Mouse (Mus musculus) gastrocnemius, postnatal 36 days (tissue): ENCODE measurements at regions not wholly inside any gene's neighbourhood (a gene's known extent, or its start where the extent isn't known, plus 50 kb on each side); places are given as distances from the start of the nearest gene placed in this dataset.

Source experiments
- DNase-seq, 2 experiments: peaks; one replicate each; pipeline ENCODE4 v3.0.0; 2022
- intact Hi-C: fragments of 180-260 bp; cut with DNase I; formaldehyde crosslinking; loops from one replicate; pipeline ENCODE4 v1.15.1; 2025

- intact Hi-C loops = no loop called here
- DNase-seq = peak; percentile 57 to 65
These were observed 562.8 kb downstream of the Ccdc171 start for GRCm38 (mm10) chr4:84088166-84088565.

GRCm38 (mm10) chr4:84092509-84092908 is 567.2 kb downstream of the Ccdc171 start:
- no peak for DNase-seq
- intact Hi-C loops = no loop called here

- intact Hi-C loops = no loop called here
- no peak for DNase-seq
These were observed 569.9 kb downstream of the Ccdc171 start for GRCm38 (mm10) chr4:84095237-84095636.

DNA sequence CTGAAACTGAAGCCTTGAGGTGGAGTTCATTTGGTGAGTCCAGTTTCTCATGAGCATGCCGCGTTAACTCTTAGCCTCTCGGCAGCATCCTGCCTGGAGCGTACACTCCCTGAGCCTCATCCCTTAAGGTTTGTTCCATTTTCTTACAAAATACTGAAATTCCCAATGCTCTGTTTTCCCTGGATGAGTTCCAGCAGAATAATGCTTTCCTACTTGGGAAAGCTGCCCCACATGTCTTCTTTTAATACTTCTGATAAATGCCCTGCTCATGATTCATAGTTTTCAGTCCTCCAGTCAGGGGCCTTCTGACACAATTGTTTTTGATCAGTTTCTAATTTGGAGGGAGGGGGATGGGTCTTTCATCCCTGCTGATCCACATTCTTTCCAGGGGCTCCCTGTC is 570.7 kb downstream of the Ccdc171 start:
- no peak for DNase-seq
- intact Hi-C loops = no loop called here

DNA sequence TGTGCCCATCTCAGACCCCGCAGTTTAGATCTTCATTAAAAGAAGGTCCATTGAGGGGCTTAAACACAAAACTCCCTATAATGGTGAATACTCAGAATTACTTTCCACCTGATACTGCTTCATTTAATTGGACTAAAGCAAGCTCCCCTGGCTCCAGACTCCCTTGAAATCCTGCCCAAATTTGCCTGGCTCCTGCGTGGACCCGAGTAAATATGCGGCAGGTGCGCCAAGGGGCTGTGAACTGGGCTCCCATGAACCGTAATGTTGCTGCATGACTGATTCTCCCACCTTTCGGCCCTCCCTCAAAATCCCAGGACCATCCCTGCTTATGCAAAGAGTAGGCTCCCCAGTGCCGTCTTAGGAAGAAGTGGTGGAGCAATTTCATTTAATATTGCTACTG is 573.7 kb downstream of the Ccdc171 start:
- intact Hi-C loops = no loop called here
- DNase-seq = no peak

GRCm38 (mm10) chr4:84101923-84102322 is 573.2 kb downstream of the Bnc2 start:
- DNase-seq = no peak
- intact Hi-C loops = no loop called here

DNA sequence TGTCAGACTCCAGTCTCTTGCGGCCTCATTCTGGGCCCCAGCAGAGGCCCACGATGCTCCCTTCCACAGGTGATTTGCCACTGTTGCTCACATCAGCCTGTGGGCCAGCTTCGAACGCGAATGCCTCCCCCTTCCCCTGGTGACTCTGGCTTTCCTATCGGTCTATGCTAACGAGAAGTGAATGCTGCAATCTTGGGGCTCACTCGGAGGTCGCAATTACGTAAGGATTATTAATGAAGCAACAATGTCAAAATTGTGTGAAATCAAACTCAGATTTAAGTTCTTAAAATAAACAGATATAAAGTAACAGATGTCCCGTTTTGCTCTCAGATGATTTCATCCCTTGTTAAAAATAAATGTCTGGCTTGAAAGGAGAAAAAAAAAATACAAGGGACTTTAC is 572.3 kb downstream of the Bnc2 start:
- DNase-seq = no peak
- intact Hi-C loops = no loop called here

- DNase-seq = no peak
- intact Hi-C loops = no loop called here
These were observed 566.5 kb downstream of the Bnc2 start for GRCm38 (mm10) chr4:84108592-84108991.

- intact Hi-C loops = no loop called here
- no peak for DNase-seq
These were observed 565.1 kb downstream of the Bnc2 start for GRCm38 (mm10) chr4:84109771-84110503.

DNA sequence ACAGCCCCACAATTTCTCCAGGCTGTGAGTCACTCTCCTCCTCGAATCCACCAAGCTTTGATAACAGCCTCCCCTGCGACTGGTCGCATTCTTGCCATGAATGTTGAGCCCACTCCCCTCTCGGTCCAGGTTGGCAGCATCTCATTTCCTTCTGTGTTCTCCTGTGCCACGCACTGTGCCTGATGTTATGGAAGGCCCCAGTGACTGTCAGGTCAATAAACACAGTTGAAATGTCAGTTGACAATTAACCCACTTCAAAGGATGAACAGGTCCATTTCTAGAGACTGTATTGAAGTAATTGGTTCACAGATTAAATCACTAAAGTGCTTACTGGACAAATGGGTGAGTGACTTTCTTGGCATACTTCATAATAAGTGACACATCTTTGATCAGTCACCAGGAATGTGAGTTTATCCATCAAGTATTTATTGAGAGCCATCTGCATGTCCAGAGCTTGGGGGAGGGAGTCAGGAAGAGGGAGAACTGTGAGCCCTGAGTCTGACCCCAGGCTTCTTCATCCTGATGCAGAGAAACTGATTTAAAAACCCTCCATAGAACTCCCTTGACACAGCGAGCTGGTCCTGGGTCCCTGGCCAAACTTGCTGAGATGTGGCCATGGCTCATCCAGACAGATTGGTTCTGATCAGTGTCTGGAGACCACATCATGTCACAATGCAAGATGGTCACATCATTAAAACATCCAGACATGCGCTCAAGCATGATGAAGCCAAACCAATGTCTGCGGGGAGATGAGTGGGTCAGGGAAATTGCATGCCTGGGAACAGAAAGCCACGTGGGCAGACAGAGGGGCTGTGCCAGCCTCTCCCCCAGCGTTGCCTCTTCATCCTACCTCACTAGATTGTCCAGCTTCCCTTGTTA is 560.7 kb downstream of the Bnc2 start:
- intact Hi-C loops = no loop called here
- DNase-seq = no peak

DNA sequence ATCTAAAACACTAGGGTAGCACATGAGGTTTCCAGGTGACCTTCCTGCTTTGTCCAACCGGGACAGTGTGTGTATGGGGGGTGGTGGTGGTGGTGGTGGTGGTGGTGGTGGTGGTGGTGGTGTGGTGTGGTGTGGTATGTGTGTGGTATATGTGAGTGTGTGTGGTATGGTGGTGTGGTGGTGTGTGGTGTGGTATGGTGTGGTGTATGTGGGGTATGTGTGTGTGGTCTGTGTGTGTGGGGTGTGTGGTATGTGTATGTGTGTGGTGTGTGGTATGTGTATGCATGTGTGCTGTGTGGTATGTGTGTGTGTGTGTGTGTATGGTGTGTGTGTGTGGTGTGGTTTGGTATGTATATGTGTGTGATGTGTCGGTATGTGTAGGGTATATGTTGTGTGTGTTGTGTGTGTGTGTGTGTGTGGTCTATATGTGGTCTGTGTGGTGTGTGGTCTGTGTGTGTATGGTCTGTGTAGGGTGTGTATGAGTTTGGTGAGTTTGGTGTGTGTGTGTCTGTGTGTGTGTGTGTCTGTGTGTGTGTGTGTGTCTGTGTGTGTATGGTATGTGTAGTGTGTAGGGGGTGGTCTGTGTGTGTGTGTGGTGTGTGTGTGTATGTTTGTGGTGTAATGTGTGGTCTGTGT is 556.7 kb downstream of the Bnc2 start:
- intact Hi-C loops = no loop called here
- DNase-seq = no peak

DNA sequence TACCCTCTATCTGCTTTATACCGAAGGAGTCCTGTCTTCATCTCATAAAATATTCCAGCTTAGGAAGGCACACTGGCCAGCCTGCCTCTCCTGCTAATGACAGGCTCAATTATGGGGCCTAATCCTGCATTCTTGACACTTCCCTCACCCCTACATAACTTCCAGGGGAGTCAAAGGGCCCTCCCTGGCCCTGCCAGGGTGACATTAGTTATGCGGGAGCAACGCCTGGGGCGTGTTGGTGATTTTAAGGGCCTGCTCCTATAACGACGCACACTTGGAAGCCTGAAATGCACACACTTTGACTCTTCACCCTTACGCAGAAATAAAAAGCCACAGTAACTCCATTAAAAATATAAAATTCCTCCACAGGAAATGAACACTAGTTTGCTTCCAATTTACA is 555.5 kb downstream of the Bnc2 start:
- no peak for DNase-seq
- intact Hi-C loops = no loop called here

GRCm38 (mm10) chr4:84120330-84120729 is 554.7 kb downstream of the Bnc2 start:
- intact Hi-C loops = no loop called here
- DNase-seq = no peak

DNA sequence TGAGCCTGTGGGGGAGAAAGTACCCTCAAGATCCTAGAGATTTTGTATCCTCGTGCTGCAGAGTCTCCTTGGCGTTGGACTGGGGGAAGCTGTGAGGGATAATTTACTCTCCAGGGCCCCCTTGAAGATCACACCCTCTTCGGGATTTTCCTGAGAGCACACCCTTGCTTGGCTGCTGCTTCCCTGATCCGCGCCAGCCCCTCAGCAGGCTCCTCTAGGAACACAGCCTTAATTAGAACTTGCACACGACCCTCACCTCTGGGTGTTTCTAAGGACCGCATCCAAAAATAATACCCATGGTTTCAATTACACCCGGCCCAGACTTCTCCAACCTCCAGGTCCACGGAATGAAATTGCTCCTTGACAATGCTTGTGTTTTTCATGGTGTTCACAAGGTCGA is 553.6 kb downstream of the Bnc2 start:
- no peak for DNase-seq
- intact Hi-C loops = no loop called here

GRCm38 (mm10) chr4:84126400-84126799 is 548.7 kb downstream of the Bnc2 start:
- intact Hi-C loops = no loop called here
- DNase-seq = no peak

DNA sequence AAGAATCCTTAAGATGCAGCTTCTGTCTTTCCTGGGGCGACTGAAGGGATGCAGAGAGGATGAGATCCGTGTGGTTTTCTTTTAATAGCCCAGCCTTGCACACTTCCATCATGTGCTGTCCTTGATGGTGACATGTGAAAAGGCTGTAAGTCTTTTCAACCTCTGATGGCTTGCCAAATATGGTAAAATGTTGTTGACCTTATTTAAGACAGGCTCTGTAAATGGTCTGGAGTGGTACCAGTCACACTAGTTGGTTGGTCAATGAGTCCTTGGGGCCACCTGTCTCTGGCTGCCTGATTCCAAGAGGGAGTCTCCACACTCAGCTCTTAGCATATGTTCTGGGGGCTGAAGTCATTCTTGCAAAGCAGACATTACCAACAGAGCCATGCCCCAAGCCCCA is 547.7 kb downstream of the Bnc2 start:
- intact Hi-C loops = no loop called here
- DNase-seq = no peak

- intact Hi-C loops = no loop called here
These were observed 544.1 kb downstream of the Bnc2 start for GRCm38 (mm10) chr4:84130840-84131547.

DNA sequence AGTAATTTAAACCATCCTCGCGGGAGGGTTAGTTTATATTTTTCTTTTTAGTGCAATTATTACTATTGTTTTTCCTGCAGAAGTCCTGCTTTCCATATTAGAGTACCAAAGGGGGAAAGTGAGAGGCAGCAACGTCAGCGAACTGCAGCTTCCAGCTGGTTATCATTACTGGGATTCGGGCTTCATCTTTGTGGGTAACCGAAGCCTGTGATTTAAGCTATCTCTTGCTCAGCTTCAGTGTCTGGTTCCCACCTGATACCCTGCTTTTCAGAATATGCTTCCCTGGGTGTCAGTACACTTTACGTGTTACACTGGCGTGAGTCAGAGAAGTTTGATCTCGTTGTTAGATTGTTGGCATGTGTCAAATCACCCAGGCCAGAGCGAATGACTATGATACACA is 539.3 kb downstream of the Bnc2 start:
- intact Hi-C loops = no loop called here

More at GRCm38 (mm10) chr4:84130840-84131547, 544.1 kb downstream of the Bnc2 start:
- no peak for DNase-seq

GRCm38 (mm10) chr4:84137171-84137919 is 537.7 kb downstream of the Bnc2 start:
- DNase-seq = no peak
- intact Hi-C loops = no loop called here

More for the DNA sequence above, 539.3 kb downstream of the Bnc2 start:
- no peak for DNase-seq
